Mouse (Mus musculus): ENCODE data around the gene Sh2d3c. TPM values are rescaled to one million over a fixed set of nuclear protein-coding genes. Genes with fewer than 3 reads are reported as not detected.

Sh2d3c gene
- polyA plus RNA-seq, 1 experiment = 106 TPM

GRCm38 (mm10) chr2:32680051-32680451 lies 40.8 kb upstream of the Sh2d3c start:
- no peaks in the 10 kb centered on the region for H3K27me3 ChIP-seq (ENCODE audit: control insufficient read depth, insufficient read depth, low read length)

DNA sequence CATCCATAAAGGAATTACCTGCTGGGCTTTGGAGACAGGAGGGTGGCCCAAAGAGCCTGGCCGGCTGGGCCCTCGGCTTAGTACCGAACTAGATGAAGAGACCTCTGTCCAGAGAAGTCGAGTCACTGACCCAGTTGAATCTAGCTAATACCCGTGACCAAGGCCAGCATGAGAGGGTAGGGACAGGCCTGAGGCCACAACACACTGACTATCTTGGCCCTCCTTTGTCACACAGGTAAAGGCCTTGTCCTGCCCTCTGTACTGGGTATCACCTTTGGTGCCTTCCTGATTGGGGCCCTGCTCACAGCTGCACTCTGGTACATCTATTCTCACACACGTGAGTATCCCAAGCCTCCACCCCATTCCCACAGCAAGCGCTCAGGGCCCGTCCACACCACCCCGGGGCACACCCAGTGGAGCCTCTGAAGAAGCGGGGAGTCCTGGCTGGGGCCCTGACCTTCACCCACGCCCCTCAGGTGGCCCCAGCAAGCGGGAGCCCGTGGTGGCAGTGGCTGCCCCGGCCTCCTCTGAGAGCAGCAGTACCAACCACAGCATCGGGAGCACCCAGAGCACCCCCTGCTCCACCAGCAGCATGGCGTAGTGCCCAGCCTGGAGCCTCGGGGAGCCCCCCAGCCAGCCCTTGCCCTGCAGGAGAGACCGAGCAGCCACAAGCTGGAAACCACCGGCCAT lies 39.7 kb upstream of the Sh2d3c start:
- Histone ChIP-seq H3K4me1 (replicated peaks; ENCODE audit: control insufficient read depth, insufficient read depth, low read length) (peaks cover 4% of the 10 kb centered on the region), H3K27me3 (ENCODE audit: control insufficient read depth, insufficient read depth, low read length) (no peaks in the 10 kb centered on the region), H3K36me3 (ENCODE audit: control insufficient read depth, insufficient read depth, low read length) (no peaks in the 10 kb centered on the region), H3K27ac (ENCODE audit: control insufficient read depth, insufficient read depth, low read length) (no peak overlapping the region), H3K4me3 (ENCODE audit: control insufficient read depth, insufficient read depth, low read length) (no peak overlapping the region)
- WGBS = 91% methylated on average over 19 of the region's 19 CpGs
- no peak for TF ChIP-seq CTCF (IDR thresholded peaks at IDR 0.05; ENCODE audit: borderline replicate concordance, control insufficient read depth, extremely low read depth, insufficient read depth, low read length, poor library complexity)
- no peak for TF ChIP-seq POLR2A (IDR thresholded peaks at IDR 0.05; ENCODE audit: control insufficient read depth, extremely low read depth, insufficient read depth, low read length, poor library complexity)
- DNase-seq = no peak

More at GRCm38 (mm10) chr2:32680051-32680451, 40.8 kb upstream of the Sh2d3c start:
- WGBS = 86% methylated on average over 7 of the region's 7 CpGs
- Histone ChIP-seq H3K36me3 (ENCODE audit: control insufficient read depth, insufficient read depth, low read length) (no peaks in the 10 kb centered on the region), H3K27ac (ENCODE audit: control insufficient read depth, insufficient read depth, low read length) (no peak overlapping the region), H3K4me1 (replicated peaks; ENCODE audit: control insufficient read depth, insufficient read depth, low read length) (no peaks in the 10 kb centered on the region), H3K4me3 (ENCODE audit: control insufficient read depth, insufficient read depth, low read length) (no peak overlapping the region)
- TF ChIP-seq POLR2A (IDR thresholded peaks at IDR 0.05; ENCODE audit: control insufficient read depth, extremely low read depth, insufficient read depth, low read length, poor library complexity) (no peak), CTCF (IDR thresholded peaks at IDR 0.05; ENCODE audit: borderline replicate concordance, control insufficient read depth, extremely low read depth, insufficient read depth, low read length, poor library complexity) (no peak)
- DNase-seq = no peak

DNA sequence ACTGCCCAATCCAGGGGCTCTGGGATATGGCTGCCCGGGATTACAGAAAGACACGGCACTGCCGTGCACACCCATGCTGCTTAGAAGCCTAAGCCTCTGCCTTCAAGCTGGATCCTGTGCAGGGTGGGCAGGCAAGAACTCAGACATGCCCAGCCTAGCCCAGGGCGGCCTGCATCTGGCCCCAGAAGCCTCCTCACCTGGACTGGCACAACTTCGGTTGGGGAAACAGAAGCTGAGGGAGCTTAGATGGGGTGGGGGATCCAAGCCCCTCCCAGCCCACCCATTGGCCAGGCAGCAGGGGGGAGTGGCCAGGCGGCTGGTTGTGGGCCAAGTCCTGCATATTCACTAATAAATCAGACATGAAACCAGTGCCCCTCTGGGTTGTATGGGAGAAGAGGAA lies 39.1 kb upstream of the Sh2d3c start:
- WGBS = 86% methylated on average over 6 of the region's 6 CpGs
- Histone ChIP-seq H3K27ac (ENCODE audit: control insufficient read depth, insufficient read depth, low read length) (no peak overlapping the region), H3K36me3 (ENCODE audit: control insufficient read depth, insufficient read depth, low read length) (no peaks in the 10 kb centered on the region), H3K4me3 (ENCODE audit: control insufficient read depth, insufficient read depth, low read length) (no peak overlapping the region), H3K27me3 (ENCODE audit: control insufficient read depth, insufficient read depth, low read length) (no peaks in the 10 kb centered on the region), H3K4me1 (replicated peaks; ENCODE audit: control insufficient read depth, insufficient read depth, low read length) (peaks cover 11% of the 10 kb centered on the region)
- TF ChIP-seq POLR2A (IDR thresholded peaks at IDR 0.05; ENCODE audit: control insufficient read depth, extremely low read depth, insufficient read depth, low read length, poor library complexity) (no peak), CTCF (IDR thresholded peaks at IDR 0.05; ENCODE audit: borderline replicate concordance, control insufficient read depth, extremely low read depth, insufficient read depth, low read length, poor library complexity) (no peak)
- DNase-seq = no peak

DNA sequence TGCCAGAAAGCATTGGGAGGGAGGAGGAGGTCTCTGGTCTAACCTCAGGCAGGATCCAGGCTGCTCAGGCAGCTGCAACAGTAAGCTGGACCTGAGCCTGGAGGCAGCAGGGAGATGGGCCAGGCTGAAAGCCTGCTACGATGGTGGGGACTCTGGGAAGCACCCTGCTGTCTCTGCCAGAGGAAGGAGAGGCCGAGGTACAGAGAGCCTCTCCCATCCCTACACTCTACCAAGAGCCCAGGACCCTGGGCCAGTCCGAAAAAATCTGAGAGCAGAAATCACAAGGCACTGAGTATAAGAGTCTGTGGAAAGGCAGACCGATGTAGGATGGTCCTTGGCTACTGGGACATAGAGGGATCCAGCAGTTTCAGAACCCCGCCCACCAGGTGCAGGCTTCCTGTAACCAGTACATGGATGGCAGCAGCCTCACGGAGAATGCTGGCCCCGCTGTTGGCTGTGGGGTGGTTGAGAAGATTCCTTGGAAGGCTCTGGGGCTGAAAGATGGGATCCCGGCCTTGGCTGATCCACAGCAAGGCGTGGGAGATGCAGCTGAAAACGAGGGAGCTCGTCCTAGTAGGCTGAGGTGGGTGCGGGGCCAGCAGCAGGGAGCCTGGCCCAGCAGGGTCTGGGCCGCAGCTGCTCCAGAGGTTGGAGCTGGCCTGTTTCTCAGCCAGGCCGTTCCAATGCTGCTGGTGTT lies 38.0 kb upstream of the Sh2d3c start:
- 95% methylated on average over 14 of the region's 14 CpGs for WGBS
- Histone ChIP-seq H3K27ac (ENCODE audit: control insufficient read depth, insufficient read depth, low read length) (no peak overlapping the region), H3K4me3 (ENCODE audit: control insufficient read depth, insufficient read depth, low read length) (no peak overlapping the region), H3K4me1 (replicated peaks; ENCODE audit: control insufficient read depth, insufficient read depth, low read length) (peaks cover 14% of the 10 kb centered on the region), H3K27me3 (ENCODE audit: control insufficient read depth, insufficient read depth, low read length) (no peaks in the 10 kb centered on the region), H3K36me3 (ENCODE audit: control insufficient read depth, insufficient read depth, low read length) (no peaks in the 10 kb centered on the region)
- TF ChIP-seq CTCF (IDR thresholded peaks at IDR 0.05; ENCODE audit: borderline replicate concordance, control insufficient read depth, extremely low read depth, insufficient read depth, low read length, poor library complexity) (no peak), POLR2A (IDR thresholded peaks at IDR 0.05; ENCODE audit: control insufficient read depth, extremely low read depth, insufficient read depth, low read length, poor library complexity) (no peak)
- DNase-seq = no peak

GRCm38 (mm10) chr2:32683701-32684100 lies 37.2 kb upstream of the Sh2d3c start:
- no peak overlapping the region for H3K4me3 ChIP-seq (ENCODE audit: control insufficient read depth, insufficient read depth, low read length)
- TF ChIP-seq POLR2A (IDR thresholded peaks at IDR 0.05; ENCODE audit: control insufficient read depth, extremely low read depth, insufficient read depth, low read length, poor library complexity) (no peak), CTCF (IDR thresholded peaks at IDR 0.05; ENCODE audit: borderline replicate concordance, control insufficient read depth, extremely low read depth, insufficient read depth, low read length, poor library complexity) (no peak)
- peaks cover 14% of the 10 kb centered on the region for H3K4me1 ChIP-seq (replicated peaks; ENCODE audit: control insufficient read depth, insufficient read depth, low read length)
- H3K36me3 ChIP-seq (ENCODE audit: control insufficient read depth, insufficient read depth, low read length) = no peaks in the 10 kb centered on the region
- H3K27me3 ChIP-seq (ENCODE audit: control insufficient read depth, insufficient read depth, low read length) = no peaks in the 10 kb centered on the region
- WGBS = 97% methylated on average over 10 of the region's 10 CpGs
- no peak for DNase-seq
- H3K27ac ChIP-seq (ENCODE audit: control insufficient read depth, insufficient read depth, low read length) = no peak overlapping the region

- Histone ChIP-seq H3K36me3 (ENCODE audit: control insufficient read depth, insufficient read depth, low read length) (no peaks in the 10 kb centered on the region), H3K4me1 (replicated peaks; ENCODE audit: control insufficient read depth, insufficient read depth, low read length) (peaks cover 14% of the 10 kb centered on the region), H3K27me3 (ENCODE audit: control insufficient read depth, insufficient read depth, low read length) (no peaks in the 10 kb centered on the region), H3K27ac (ENCODE audit: control insufficient read depth, insufficient read depth, low read length) (no peak overlapping the region), H3K4me3 (ENCODE audit: control insufficient read depth, insufficient read depth, low read length) (no peak overlapping the region)
- whole genome bisulfite sequencing = 95% methylated on average over 15 of the region's 15 CpGs
- no peak for DNase-seq
- TF ChIP-seq POLR2A (IDR thresholded peaks at IDR 0.05; ENCODE audit: control insufficient read depth, extremely low read depth, insufficient read depth, low read length, poor library complexity) = no peak
- no peak for TF ChIP-seq CTCF (IDR thresholded peaks at IDR 0.05; ENCODE audit: borderline replicate concordance, control insufficient read depth, extremely low read depth, insufficient read depth, low read length, poor library complexity)
Measured at GRCm38 (mm10) chr2:32684681-32685428, 36.0 kb upstream of the Sh2d3c start.
